Mouse (Mus musculus): Measurements from ENCODE around the gene Zc3h4. TPM values are rescaled to one million over a fixed set of nuclear protein-coding genes. Genes with fewer than 3 reads are reported as not detected.
A peak's percentile ranks its signal among the peaks of the same experiment; 100 is the strongest.

Zc3h4 gene
- polyA plus RNA-seq, 1 experiment from 2014 or later = 5.2 TPM

- H3K4me1 ChIP-seq (ENCODE audit: insufficient read depth) = peaks cover 15% of the 10 kb centered on the region
- no peak for ATAC-seq
- no peaks in the 10 kb centered on the region for H3K9me3 ChIP-seq (ENCODE audit: low read length)
- TF ChIP-seq EP300 (IDR thresholded peaks at IDR 0.05; ENCODE audit: low read depth) (no peak), CTCF (IDR thresholded peaks at IDR 0.05; ENCODE audit: low read depth) (0 out of 2 replicates have a peak, but pooled peaks have one; percentile 16)
- H3K36me3 ChIP-seq (replicated peaks; ENCODE audit: insufficient read depth, low read length) = 0 out of 2 replicates have a peak, but pooled peaks cover 2% of the 10 kb centered on the region
- H3K9ac ChIP-seq (replicated peaks) = peak overlapping the region; percentile 100
- H3K4me3 ChIP-seq (ENCODE audit: low read depth, low read length) = peak overlapping the region; percentile 88
- H3K27ac ChIP-seq (ENCODE audit: low read depth) = peak overlapping the region; percentile 100
- no peaks in the 10 kb centered on the region for H3K27me3 ChIP-seq (ENCODE audit: insufficient read depth, low read length)
- 53% methylated on average over 3 of the region's 3 CpGs for WGBS (ENCODE audit: insufficient replicate concordance)
- peak overlapping the region; percentile 86 for H3K4me2 ChIP-seq (ENCODE audit: low read depth, low read length)
- no peak for DNase-seq
Observed at GRCm38 (mm10) chr7:16398387-16399050, 2.2 kb upstream of the Zc3h4 start.

GRCm38 (mm10) chr7:16399098-16399819, 1.5 kb upstream of the Zc3h4 start:
- Histone ChIP-seq H3K4me1 (ENCODE audit: insufficient read depth) (peaks cover 19% of the 10 kb centered on the region), H3K4me2 (ENCODE audit: low read depth, low read length) (peak overlapping the region; percentile 86), H3K36me3 (replicated peaks; ENCODE audit: insufficient read depth, low read length) (0 out of 2 replicates have a peak, but pooled peaks cover 2% of the 10 kb centered on the region), H3K9ac (replicated peaks) (peak overlapping the region; percentile 100), H3K27ac (ENCODE audit: low read depth) (peak overlapping the region; percentile 100), H3K9me3 (ENCODE audit: low read length) (no peaks in the 10 kb centered on the region), H3K27me3 (ENCODE audit: insufficient read depth, low read length) (no peaks in the 10 kb centered on the region), H3K4me3 (ENCODE audit: low read depth, low read length) (peak overlapping the region; percentile 88)
- 1% methylated on average over 31 of the region's 31 CpGs for WGBS (ENCODE audit: insufficient replicate concordance)
- TF ChIP-seq CTCF (IDR thresholded peaks at IDR 0.05; ENCODE audit: low read depth) = no peak
- no peak; the same call in 1 of the 2 replicates for TF ChIP-seq EP300 (IDR thresholded peaks at IDR 0.05; ENCODE audit: low read depth)
- DNase-seq = peak; percentile 93
- peak; percentile 64 for ATAC-seq

GRCm38 (mm10) chr7:16399820-16400688, 656 bp upstream of the Zc3h4 start:
- peak overlapping the region; percentile 88 for H3K4me3 ChIP-seq (ENCODE audit: low read depth, low read length)
- peaks cover 27% of the 10 kb centered on the region for H3K4me1 ChIP-seq (ENCODE audit: insufficient read depth)
- peak; percentile 53; the same call in 1 of the 2 replicates for TF ChIP-seq EP300 (IDR thresholded peaks at IDR 0.05; ENCODE audit: low read depth)
- TF ChIP-seq CTCF (IDR thresholded peaks at IDR 0.05; ENCODE audit: low read depth) = no peak
- DNase-seq = peak; percentile 97
- ATAC-seq = peak; percentile 85
- H3K36me3 ChIP-seq (replicated peaks; ENCODE audit: insufficient read depth, low read length) = 0 out of 2 replicates have a peak, but pooled peaks cover 2% of the 10 kb centered on the region
- peak overlapping the region; percentile 100 for H3K27ac ChIP-seq (ENCODE audit: low read depth)
- no peaks in the 10 kb centered on the region for H3K9me3 ChIP-seq (ENCODE audit: low read length)
- peak overlapping the region; percentile 100 for H3K9ac ChIP-seq (replicated peaks)
- no peaks in the 10 kb centered on the region for H3K27me3 ChIP-seq (ENCODE audit: insufficient read depth, low read length)
- under 1% methylated on average over 73 of the region's 77 CpGs for WGBS (ENCODE audit: insufficient replicate concordance)
- peak overlapping the region; percentile 86 for H3K4me2 ChIP-seq (ENCODE audit: low read depth, low read length)

DNA sequence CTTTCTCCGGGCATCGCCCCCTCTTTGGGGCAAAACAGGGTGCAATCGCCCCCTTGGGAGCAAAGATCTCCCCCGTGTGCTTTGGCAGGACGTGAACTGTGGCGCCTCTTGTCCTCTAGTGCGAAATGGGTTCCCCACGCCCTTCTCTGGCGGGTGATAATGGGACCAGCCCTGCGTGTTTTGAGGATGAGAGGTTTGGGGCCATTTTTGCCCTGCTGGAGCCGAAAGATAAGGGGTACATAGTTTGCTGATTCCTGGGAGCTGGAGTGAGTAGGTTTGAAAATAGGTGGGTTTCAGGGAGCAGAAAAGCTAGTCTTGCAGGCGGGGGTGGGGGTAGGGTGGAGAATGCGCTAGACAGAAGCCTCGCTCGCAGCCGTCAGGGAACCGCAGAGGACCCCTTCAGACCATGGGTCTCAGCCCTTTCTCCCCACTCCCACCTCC, 1.3 kb downstream of the Zc3h4 start:
- Histone ChIP-seq H3K27me3 (ENCODE audit: insufficient read depth, low read length) (no peaks in the 10 kb centered on the region), H3K4me1 (ENCODE audit: insufficient read depth) (peaks cover 45% of the 10 kb centered on the region), H3K4me3 (ENCODE audit: low read depth, low read length) (peak overlapping the region; percentile 88), H3K27ac (ENCODE audit: low read depth) (peak overlapping the region; percentile 100), H3K9ac (replicated peaks) (peak overlapping the region; percentile 100), H3K36me3 (replicated peaks; ENCODE audit: insufficient read depth, low read length) (0 out of 2 replicates have a peak, but pooled peaks cover 2% of the 10 kb centered on the region), H3K4me2 (ENCODE audit: low read depth, low read length) (peak overlapping the region; percentile 86), H3K9me3 (ENCODE audit: low read length) (no peaks in the 10 kb centered on the region)
- peak; percentile 4; the same call in 1 of the 2 replicates for ATAC-seq
- WGBS (ENCODE audit: insufficient replicate concordance) = 1% methylated on average over 17 of the region's 17 CpGs
- TF ChIP-seq CTCF (IDR thresholded peaks at IDR 0.05; ENCODE audit: low read depth) (0 out of 2 replicates have a peak, but pooled peaks have one; percentile 15), EP300 (IDR thresholded peaks at IDR 0.05; ENCODE audit: low read depth) (peak; percentile 81)
- peak; percentile 83 for DNase-seq

- 2% methylated on average over 9 of the region's 9 CpGs for WGBS (ENCODE audit: insufficient replicate concordance)
- TF ChIP-seq CTCF (IDR thresholded peaks at IDR 0.05; ENCODE audit: low read depth) = no peak
- no peak for TF ChIP-seq EP300 (IDR thresholded peaks at IDR 0.05; ENCODE audit: low read depth)
- Histone ChIP-seq H3K4me1 (ENCODE audit: insufficient read depth) (peaks cover 46% of the 10 kb centered on the region), H3K4me2 (ENCODE audit: low read depth, low read length) (peak overlapping the region; percentile 86), H3K9me3 (ENCODE audit: low read length) (no peaks in the 10 kb centered on the region), H3K9ac (replicated peaks) (peak overlapping the region; percentile 100), H3K4me3 (ENCODE audit: low read depth, low read length) (peak overlapping the region; percentile 88), H3K27ac (ENCODE audit: low read depth) (peak overlapping the region; percentile 100), H3K36me3 (replicated peaks; ENCODE audit: insufficient read depth, low read length) (0 out of 2 replicates have a peak, but pooled peaks cover 2% of the 10 kb centered on the region), H3K27me3 (ENCODE audit: insufficient read depth, low read length) (no peaks in the 10 kb centered on the region)
- no peak for DNase-seq
- ATAC-seq = no peak
Observed at GRCm38 (mm10) chr7:16402449-16402848, 1.7 kb downstream of the Zc3h4 start.

Data from liver, postnatal 0 days (tissue).